Mouse (Mus musculus) embryonic facial prominence, embryonic 14.5 days (tissue): Measurements from ENCODE around the gene Dstn. TPM values are rescaled to one million over a fixed set of nuclear protein-coding genes. Genes with fewer than 3 reads are reported as not detected.

Experiments used
- ATAC-seq: fragments of 200-750 bp; cut with Nextera tagmentation; 2 replicates; pipeline ENCODE4 v1.8.0; 2017; ENCODE audit warnings: low read depth, moderate number of reproducible peaks, moderate TSS enrichment
- DNase-seq: peaks from one replicate; pipeline ENCODE4 v3.0.0-alpha.2; 2015; ENCODE audit warnings: low spot score
- H3K27ac ChIP-seq: fragments of 300-500 bp; sonication (generic); replicated peaks from 2 replicates; pipeline ENCODE4 v1.5.1; 2014; ENCODE audit warnings: low read depth, mild to moderate bottlenecking, low read length, moderate library complexity
- H3K27me3 ChIP-seq: fragments of 300-500 bp; sonication (generic); replicated peaks from 2 replicates; pipeline ENCODE4 v1.6.1; 2014; ENCODE audit warnings: low read length; ENCODE audit not compliant: control insufficient read depth, insufficient read depth
- H3K36me3 ChIP-seq: fragments of 300-500 bp; sonication (generic); 2 replicates; pipeline ENCODE4 v1.6.1; 2014; ENCODE audit warnings: low read length, mixed read lengths; ENCODE audit not compliant: control insufficient read depth, insufficient read depth
- H3K4me1 ChIP-seq: fragments of 300-500 bp; sonication (generic); 2 replicates; pipeline ENCODE4 v1.6.1; 2014; ENCODE audit warnings: antibody characterized with exemption, low read length; ENCODE audit not compliant: control insufficient read depth, insufficient read depth
- H3K4me2 ChIP-seq: fragments of 300-500 bp; sonication (generic); 2 replicates; pipeline ENCODE4 v1.6.1; 2014; ENCODE audit warnings: low read depth, mild to moderate bottlenecking, low read length, moderate library complexity, mixed read lengths
- H3K4me3 ChIP-seq: fragments of 300-500 bp; sonication (generic); 2 replicates; pipeline ENCODE4 v1.5.1; 2014; ENCODE audit warnings: low read depth, mild to moderate bottlenecking, low read length
- H3K9ac ChIP-seq: fragments of 300-500 bp; sonication (generic); 2 replicates; pipeline ENCODE4 v1.6.1; 2014; ENCODE audit warnings: low read depth, mild to moderate bottlenecking, low read length, moderate library complexity, mixed read lengths
- H3K9me3 ChIP-seq: fragments of 300-500 bp; sonication (generic); 2 replicates; pipeline ENCODE4 v1.6.1; 2016; ENCODE audit warnings: low read length; ENCODE audit not compliant: control insufficient read depth
- WGBS: fragments of 180-500 bp; shearing (Covaris S2); extraction: QIAGEN DNeasy Blood & Tissue Kit; methylation state at CpG from one replicate; pipeline ENCODE4 v1.1.7; 2014; 5-methylcytosine and 5-hydroxymethylcytosine counted together
- polyA plus RNA-seq: library from polyadenylated mRNA; unstranded; fragments of >200 nt; fragmentation: Nextera tagmentation; extraction: Ambion mirVana; gene quantifications from 2 replicates; pipeline ENCODE4 v1.2.1, GENCODE M21; 2014

Gene Dstn
- polyA plus RNA-seq, 1 experiment from 2014 or later: 389 TPM

GRCm38 (mm10) chr2:143912199-143912598, 2.9 kb upstream of the Dstn start:
- H3K9ac ChIP-seq: no peak overlapping the region
- H3K36me3 ChIP-seq: no peaks in the 10 kb centered on the region
- no peak overlapping the region for H3K27ac ChIP-seq
- H3K4me1 ChIP-seq: peaks cover 6% of the 10 kb centered on the region
- no peaks in the 10 kb centered on the region for H3K9me3 ChIP-seq
- no peak overlapping the region for H3K4me3 ChIP-seq
- no peak overlapping the region for H3K4me2 ChIP-seq
- ATAC-seq: no peak
- DNase-seq: no peak
- H3K27me3 ChIP-seq: no peaks in the 10 kb centered on the region
- 96% methylated on average over 2 of the region's 2 CpGs for WGBS

- Histone ChIP-seq H3K4me2 (peak overlapping the region; percentile 59), H3K36me3 (no peaks in the 10 kb centered on the region), H3K27ac (peak overlapping the region; percentile 98), H3K27me3 (no peaks in the 10 kb centered on the region), H3K9me3 (no peaks in the 10 kb centered on the region), H3K9ac (peak overlapping the region; percentile 87), H3K4me1 (peaks cover 18% of the 10 kb centered on the region), H3K4me3 (peak overlapping the region; percentile 81)
- no peak for ATAC-seq
- no peak for DNase-seq
- 4% methylated on average over 10 of the region's 10 CpGs for WGBS
Measured at GRCm38 (mm10) chr2:143914221-143914620, 899 bp upstream of the Dstn start.

- WGBS: 0% methylated on average over 30 of the region's 32 CpGs
Measured at GRCm38 (mm10) chr2:143915600-143916135, 548 bp downstream of the Dstn start.

GRCm38 (mm10) chr2:143916229-143916628, 1.1 kb downstream of the Dstn start:
- Histone ChIP-seq H3K4me1 (peaks cover 18% of the 10 kb centered on the region), H3K4me3 (peak overlapping the region; percentile 81), H3K36me3 (no peaks in the 10 kb centered on the region), H3K9me3 (no peaks in the 10 kb centered on the region), H3K27ac (peak overlapping the region; percentile 98), H3K9ac (peak overlapping the region; percentile 87), H3K27me3 (no peaks in the 10 kb centered on the region), H3K4me2 (peak overlapping the region; percentile 59)
- WGBS: 6% methylated on average over 5 of the region's 5 CpGs
- ATAC-seq (no peak), DNase-seq (no peak)

More at GRCm38 (mm10) chr2:143915600-143916135, 548 bp downstream of the Dstn start:
- no peaks in the 10 kb centered on the region for H3K36me3 ChIP-seq
- peak overlapping the region; percentile 59 for H3K4me2 ChIP-seq
- peak overlapping the region; percentile 87 for H3K9ac ChIP-seq
- H3K27ac ChIP-seq: peak overlapping the region; percentile 98
- ATAC-seq (peak; percentile 16), DNase-seq (peak; percentile 77)
- no peaks in the 10 kb centered on the region for H3K27me3 ChIP-seq
- no peaks in the 10 kb centered on the region for H3K9me3 ChIP-seq
- peaks cover 18% of the 10 kb centered on the region for H3K4me1 ChIP-seq
- H3K4me3 ChIP-seq: peak overlapping the region; percentile 81

GRCm38 (mm10) chr2:143917622-143918021, 2.5 kb downstream of the Dstn start:
- ATAC-seq (no peak), DNase-seq (no peak)
- H3K27me3 ChIP-seq: no peaks in the 10 kb centered on the region
- no peak overlapping the region; the same call in 1 of the 2 replicates for H3K27ac ChIP-seq
- H3K9ac ChIP-seq: no peak overlapping the region
- H3K4me3 ChIP-seq: peak overlapping the region; percentile 81; the same call in 1 of the 2 replicates
- no peaks in the 10 kb centered on the region for H3K36me3 ChIP-seq
- H3K4me1 ChIP-seq: peaks cover 18% of the 10 kb centered on the region
- H3K4me2 ChIP-seq: peak overlapping the region; percentile 59
- 69% methylated on average over 5 of the region's 5 CpGs for WGBS
- H3K9me3 ChIP-seq: no peaks in the 10 kb centered on the region

GRCm38 (mm10) chr2:143918831-143919502, 3.8 kb downstream of the Dstn start:
- 47% methylated on average over 4 of the region's 4 CpGs for WGBS
- H3K27ac ChIP-seq: no peak overlapping the region
- H3K36me3 ChIP-seq: no peaks in the 10 kb centered on the region
- DNase-seq (no peak), ATAC-seq (no peak)
- peaks cover 18% of the 10 kb centered on the region for H3K4me1 ChIP-seq
- H3K27me3 ChIP-seq: no peaks in the 10 kb centered on the region
- no peak overlapping the region for H3K4me2 ChIP-seq
- no peak overlapping the region for H3K9ac ChIP-seq
- no peak overlapping the region for H3K4me3 ChIP-seq
- no peaks in the 10 kb centered on the region for H3K9me3 ChIP-seq

GRCm38 (mm10) chr2:143924085-143924484, 9.0 kb downstream of the Dstn start:
- H3K27ac ChIP-seq: no peak overlapping the region
- no peak overlapping the region for H3K9ac ChIP-seq
- no peaks in the 10 kb centered on the region for H3K36me3 ChIP-seq
- DNase-seq (no peak), ATAC-seq (no peak)
- 0 out of 2 replicates have a peak, but pooled peaks cover 6% of the 10 kb centered on the region for H3K4me1 ChIP-seq
- no peak overlapping the region for H3K4me3 ChIP-seq
- no peaks in the 10 kb centered on the region for H3K9me3 ChIP-seq
- H3K27me3 ChIP-seq: no peaks in the 10 kb centered on the region
- 67% methylated on average over 7 of the region's 7 CpGs for WGBS
- no peak overlapping the region for H3K4me2 ChIP-seq

- DNase-seq (no peak), ATAC-seq (no peak)
- 0 out of 2 replicates have a peak, but pooled peaks cover 6% of the 10 kb centered on the region for H3K4me1 ChIP-seq
- no peak overlapping the region for H3K9ac ChIP-seq
- 93% methylated on average over 6 of the region's 6 CpGs for WGBS
- H3K27ac ChIP-seq: no peak overlapping the region
- no peak overlapping the region for H3K4me2 ChIP-seq
- no peak overlapping the region for H3K4me3 ChIP-seq
- H3K9me3 ChIP-seq: no peaks in the 10 kb centered on the region
- H3K36me3 ChIP-seq: no peaks in the 10 kb centered on the region
- H3K27me3 ChIP-seq: no peaks in the 10 kb centered on the region
Measured at GRCm38 (mm10) chr2:143925826-143926225, 10.7 kb downstream of the Dstn start.
